Mouse (Mus musculus) adrenal gland (tissue): Measurements from ENCODE around the gene Pcyox1.
"Not testable (repeated sequence)": the region's sequence is repeated elsewhere in the genome, so short reads cannot be mapped to it uniquely, and the experiment has no call there.

Experiments
- intact Hi-C: fragments of 180-260 bp; cut with DNase I; formaldehyde crosslinking; loops from one replicate; pipeline ENCODE4 v1.15.1; 2025

Pcyox1 gene

DNA sequence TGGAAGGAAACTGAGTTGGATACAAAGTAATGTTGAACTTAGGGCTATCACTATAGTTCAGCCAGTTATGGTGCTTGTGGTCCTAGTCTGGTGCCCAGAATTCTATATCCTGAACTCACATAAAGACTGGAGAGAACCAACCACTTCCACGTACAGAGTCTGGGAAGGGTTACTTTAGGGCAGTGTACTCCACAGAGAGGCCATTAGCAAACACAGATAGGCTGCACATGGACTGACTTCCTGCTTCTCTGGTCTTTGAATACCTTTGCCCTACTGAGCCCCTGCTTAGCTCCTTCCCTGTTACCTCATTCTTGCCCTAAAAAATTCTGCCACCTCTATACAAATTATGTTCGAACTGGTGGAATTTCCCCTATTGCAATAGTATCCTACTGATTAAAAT is 3.0 kb upstream of the Pcyox1 start:
- intact Hi-C loops = no loop called here

DNA sequence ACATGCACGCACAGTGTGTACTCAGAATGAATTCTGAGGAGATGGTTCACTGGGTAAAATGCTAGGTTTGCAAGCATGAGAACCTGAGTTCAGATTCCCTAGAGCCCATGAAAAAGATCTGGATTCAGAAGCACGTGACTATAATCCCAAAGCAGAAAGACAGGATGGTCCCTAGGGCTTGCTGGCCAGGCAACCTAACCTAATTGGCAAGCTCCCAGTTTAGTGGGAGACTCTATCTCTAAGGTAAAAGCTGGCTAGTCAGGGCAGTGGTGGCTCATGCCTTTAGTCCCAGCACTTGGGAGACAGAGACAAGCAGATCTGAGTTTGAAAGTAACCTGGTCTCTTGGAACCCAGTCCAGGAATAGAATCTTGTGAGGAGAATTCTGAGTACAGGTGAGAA is 2.0 kb upstream of the Pcyox1 start:
- intact Hi-C loops = no loop called here

DNA sequence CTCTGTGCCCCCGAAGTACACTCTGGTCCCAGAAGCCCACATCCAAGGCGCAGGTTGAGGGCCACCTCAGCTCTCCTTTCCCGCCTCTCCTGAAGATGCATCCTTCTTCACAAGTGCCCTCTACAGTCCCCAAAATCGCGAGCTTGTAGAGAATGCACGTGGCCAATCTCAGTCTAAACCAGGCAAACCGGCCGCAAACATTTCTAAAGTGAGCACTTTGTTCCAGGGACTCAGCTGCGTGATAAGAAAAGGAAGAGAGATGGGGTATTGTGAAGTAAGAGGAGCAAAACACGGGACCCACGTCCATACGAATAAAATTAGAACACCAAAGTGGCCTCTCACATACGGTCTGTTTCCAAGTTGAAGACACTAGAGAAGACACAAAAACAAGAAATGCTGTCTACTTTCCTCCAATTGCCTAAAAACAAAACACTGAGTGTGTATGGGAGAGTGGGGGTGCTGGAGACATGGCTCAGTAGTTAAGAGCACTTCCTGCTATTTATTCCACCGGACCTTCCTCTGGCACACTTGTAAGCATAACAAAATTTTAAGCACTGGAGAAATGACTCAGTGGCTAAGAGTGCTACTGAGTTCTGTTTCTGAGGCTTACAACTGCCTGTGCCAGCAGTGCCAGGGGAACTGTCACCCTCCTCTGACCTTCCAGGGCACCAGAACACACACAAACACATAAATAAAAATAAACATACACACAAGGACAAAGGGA is 465 bp upstream of the Pcyox1 start:
- intact Hi-C loops = loop anchor here (2.0 kb wide), 1 partner anchor 33 kb away; the partner anchor contains the start of gene Fam136a

DNA sequence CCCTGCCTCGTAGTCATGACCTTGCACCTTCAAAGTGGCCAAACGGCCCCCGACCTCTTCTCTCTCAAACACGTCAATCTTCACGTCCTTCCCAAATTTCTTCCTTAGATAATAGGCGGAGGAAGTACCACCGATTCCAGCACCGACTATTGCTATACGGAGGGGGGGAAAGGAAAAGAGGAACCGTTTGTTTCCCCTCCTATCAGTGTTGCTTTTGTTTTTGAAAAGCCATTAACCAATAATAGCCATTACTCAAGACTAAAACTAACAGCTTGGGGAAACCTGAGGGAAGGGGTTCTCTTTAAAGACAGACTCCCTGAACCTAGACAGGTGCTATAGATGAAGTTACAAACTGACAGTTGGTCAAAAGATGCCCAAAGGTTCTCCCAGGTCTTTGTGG is 985 bp downstream of the Pcyox1 start:
- intact Hi-C loops = loop anchor here (2.0 kb wide), 1 partner anchor 31 kb away; the partner anchor contains the start of gene Fam136a

DNA sequence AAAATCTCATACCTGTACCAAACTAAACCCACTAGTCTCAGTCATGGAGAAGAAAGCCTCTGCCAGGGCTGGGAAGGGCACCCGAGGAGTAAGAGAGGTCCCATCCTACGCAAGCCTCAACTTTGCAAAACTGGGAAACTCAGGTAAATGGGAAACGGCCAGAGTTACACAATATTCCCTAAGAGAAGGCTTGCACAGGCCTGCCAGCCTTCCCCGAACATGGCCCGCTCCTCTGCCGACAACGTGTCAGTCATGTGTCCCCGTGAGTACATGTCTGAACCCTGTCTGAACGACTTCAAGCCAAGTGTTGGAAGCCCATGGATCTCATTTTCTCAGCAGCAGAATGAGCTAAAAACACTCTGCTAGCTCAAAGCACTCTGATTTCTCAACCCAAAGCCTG is 1.9 kb downstream of the Pcyox1 start:
- intact Hi-C loops = no loop called here

DNA sequence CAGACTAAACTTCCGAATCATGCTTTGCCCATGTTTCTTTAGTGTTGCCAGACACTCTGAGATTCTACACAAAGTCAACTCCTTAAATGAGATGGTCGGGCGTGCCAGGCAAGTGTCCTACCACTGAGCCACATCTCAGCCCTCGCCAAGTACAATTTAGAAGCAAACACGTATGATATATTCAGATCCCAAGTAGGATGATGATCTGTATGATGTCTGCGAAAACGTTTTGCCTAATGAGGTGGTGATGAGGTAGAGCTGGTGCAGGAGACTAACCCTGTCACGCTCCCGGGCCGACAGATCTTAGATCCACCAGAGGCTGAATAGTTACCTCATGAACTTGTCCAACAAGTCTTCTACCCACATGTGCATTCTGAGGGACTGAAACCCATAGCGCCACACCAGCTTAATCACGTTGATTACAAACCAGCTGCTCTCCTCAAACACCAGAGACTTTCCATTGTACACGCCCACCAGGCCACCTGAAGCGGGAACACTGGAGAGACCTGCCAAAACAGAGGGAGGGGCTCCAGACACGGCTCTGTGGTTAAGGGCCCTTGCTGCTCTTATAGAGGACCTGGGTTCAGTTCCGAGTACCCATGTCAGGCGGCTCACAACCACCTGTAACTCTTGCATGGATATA is 2.8 kb downstream of the Pcyox1 start:
- intact Hi-C loops = no loop called here

DNA sequence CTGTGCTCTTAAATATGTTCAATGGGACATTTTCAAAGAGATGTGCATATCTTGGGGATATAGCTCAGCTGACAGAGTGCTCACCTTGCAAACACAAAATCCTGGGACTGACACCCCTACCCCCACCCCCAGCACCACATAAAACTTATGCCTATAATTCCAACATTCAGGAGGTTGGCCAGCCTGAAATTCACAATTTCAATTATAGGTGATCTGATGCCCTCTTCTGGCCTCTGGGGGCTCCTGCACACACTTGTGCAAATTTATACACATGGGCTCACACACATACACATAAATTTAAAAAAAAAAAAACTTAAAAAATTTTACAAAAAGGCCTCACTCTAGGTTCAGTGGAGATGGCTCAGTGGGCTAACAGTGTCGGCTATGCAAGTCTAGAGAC is 3.8 kb downstream of the Pcyox1 start:
- intact Hi-C loops = no loop called here

DNA sequence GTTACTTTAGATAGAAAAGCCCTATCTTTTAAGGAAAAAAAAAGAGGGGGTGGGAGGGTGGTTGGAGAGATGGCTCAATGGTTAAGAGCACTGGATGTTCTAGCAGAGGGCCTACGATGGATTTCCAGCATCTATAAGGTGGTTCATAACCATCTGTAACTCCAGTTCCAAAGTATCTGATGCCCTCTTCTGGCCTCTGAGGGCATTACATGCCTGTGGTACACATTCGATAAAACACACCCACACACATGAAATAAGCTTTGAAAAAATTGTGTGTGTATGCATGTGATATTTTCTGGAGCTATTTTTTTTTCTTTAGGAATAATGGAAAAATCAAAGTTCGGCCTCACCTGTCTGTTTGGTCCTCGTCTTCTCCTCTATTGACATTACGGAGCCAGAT is 5.6 kb downstream of the Pcyox1 start:
- intact Hi-C loops = no loop called here

DNA sequence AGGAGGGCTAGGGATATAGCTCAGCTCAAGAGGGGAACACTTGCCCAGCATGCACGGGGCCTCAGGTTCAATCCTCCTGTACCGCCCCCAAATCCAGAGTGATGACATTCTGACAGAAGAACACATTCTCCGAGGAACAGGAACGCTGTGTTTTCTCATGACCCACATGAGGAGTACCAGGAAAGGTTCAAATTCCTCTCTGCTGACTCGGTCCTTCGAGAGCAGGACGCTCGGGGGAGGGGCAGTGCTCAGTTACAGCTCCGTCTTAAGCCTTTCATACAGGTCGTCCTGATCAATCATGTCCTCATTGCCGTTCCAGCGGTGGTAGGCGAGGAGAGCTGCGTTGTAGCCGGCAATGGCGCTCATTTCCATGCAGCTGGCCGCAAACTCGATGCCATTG is 8.5 kb downstream of the Pcyox1 start:
- intact Hi-C loops = no loop called here

DNA sequence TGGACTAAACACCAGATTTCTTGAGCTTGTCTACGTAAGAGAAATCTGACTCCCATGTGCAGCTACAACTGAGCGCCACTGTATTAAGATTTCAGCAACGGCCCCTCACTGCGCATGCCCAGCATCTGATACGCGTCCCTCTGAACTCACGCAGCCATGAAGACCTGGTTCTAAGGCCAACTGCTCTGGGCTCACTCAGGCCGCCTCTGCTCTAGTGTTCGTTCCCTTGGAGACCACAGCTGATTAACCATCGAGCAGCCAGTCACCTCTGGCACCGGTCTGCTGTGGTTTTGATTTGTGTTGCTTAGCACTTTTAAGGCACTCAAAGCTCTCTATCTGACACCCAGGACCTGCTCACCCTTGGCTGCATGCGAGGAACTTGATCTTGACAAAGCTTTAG is 9.6 kb downstream of the Pcyox1 start:
- intact Hi-C loops = no loop called here

DNA sequence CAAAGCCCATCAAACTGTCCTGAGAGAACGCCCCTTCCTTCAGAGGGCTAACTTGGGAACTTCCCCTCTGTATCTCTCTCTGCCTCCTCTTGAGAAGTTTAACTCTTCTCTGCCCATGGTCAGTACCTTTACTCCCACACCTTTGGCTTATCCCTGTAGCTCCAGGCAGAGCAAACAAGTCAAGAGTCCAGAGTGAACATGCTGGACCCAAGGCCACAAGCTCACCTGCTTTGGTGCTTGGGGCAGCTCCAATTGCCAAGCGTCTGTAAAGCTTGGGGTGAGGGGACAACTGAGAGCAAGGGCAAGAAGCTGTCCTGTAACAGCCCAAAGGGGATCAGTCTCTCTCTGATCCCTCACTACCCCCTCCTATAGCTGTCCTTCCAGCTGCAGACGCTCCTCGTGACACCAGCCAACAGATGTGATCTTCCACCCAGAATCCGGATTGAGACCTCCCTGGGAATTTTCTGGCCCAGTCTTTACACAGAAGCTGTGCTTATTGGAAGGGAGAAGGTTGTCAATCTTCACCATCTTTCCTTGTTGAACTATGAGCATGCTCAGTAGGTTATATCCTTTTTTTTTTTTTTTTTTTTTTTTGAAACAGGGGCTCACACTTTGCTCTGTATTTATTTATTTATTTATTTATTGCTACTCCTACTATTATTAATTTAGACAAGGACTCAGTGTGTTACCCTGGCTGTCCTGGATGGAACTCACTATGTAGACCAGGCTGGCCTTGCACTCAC is 11.4 kb downstream of the Pcyox1 start:
- intact Hi-C loops = no loop called here

DNA sequence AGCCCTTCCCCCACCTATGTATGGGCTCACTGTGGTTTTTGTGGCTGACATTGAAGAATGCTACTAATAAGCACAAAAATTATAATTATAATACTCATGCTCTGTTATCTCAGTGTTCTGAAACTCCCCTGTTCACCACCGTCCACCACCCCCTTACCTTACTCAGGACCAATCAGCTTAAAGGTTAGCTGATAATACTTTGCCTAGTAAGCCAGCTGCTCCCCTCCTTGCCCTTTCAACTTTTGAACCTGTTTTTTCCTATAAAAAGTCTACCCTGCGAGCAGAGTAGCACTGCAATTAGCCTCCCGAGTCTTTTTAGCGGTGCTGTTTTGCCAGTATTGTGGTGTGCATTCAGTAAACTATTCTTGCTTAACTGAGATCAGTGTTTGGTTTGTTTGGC is 12.3 kb downstream of the Pcyox1 start:
- intact Hi-C loops = no loop called here

DNA sequence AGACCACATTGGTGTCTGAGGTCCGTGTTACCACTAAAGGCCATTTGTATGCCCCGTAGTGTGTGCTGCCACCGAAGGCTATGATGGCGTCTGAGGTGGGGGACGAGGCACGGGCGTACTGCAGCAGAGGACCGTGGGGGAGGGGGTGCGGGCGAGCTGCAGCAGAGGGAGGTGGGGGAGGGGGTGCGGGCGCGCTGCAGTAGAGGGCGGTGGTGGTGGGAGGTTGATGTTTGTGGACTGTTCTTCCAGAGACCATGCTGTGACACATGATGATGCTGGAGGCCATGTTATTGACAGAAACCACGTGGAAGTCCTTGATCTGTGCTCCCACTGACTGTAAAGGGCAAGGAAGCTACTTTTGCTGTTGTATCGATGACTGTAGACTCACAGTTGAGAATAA is 13.6 kb downstream of the Pcyox1 start:
- intact Hi-C loops = no loop called here

DNA sequence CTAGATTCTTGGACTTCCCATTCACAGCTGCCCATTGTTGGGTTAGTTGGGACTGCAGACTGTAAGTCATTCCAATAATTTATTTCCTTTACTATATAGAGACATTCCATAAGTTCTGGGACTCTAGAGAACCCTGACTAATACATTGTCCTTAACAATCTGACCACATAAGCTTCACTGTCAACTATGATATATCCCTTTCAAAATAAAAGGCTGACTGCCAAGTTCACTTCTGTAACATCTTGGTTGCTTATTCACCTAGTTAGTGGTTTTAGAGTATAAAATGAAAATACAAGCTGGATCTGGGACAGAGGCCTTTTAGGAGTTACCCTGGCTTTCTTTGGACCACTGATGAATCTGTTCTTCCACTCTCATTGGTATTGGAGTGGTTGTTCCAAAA is 14.4 kb downstream of the Pcyox1 start:
- intact Hi-C loops = no loop called here

DNA sequence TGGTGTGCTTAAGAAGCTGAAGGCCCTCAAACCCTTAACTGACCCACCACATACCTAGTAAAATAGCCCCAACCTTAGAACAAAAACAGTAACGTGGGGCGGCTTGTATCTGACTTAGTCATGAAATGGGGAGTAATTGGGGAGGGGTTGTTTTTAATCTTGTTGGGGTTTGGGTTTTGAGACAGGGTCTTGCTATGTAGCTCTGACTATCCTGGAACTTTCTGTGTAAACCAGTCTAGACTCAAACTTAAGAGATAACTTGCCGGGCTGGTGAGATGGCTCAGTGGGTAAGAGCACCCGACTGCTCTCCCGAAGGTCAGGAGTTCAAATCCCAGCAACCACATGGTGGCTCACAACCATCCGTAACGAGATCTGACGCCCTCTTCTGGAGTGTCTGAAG is 16.8 kb downstream of the Pcyox1 start:
- intact Hi-C loops = not testable (repeated sequence)

DNA sequence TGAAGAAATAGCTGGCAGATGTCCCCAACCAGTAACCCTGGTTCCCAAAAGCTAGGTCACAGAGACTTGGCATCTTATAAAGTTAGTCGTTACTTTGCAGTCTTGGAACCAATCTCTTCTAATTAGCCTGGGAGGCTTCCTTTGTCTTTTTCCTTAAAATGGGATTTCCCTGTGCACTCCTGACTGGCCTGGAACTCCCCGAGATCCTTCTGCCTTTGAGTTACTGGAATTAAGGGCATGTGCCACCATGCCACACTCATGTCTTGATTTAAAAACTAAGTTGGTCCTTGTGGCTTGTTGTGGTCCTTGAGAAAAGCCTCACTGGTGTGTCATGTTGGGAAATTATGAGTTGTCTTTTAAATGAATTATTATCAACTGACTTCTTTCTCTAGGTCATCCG is 18.6 kb downstream of the Pcyox1 start:
- intact Hi-C loops = no loop called here

DNA sequence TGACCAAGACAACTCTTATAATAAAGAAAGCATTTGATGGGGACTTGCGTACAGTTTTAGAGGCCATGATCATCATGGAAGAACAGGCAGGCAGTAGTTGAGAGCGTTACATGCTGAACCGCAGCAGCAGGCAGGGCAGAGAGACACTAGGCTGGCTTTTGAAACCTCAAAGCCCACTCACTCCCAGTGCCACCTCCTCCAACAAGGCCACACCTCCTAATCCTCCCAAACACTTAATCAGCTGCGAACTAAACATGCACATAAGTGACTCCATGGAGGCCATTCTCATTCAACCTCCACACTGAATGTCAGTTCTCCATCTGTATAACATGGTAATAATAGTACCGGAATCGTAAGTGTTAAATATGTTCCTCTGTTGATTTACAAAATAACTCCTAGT is 23.4 kb downstream of the Pcyox1 start:
- intact Hi-C loops = no loop called here

DNA sequence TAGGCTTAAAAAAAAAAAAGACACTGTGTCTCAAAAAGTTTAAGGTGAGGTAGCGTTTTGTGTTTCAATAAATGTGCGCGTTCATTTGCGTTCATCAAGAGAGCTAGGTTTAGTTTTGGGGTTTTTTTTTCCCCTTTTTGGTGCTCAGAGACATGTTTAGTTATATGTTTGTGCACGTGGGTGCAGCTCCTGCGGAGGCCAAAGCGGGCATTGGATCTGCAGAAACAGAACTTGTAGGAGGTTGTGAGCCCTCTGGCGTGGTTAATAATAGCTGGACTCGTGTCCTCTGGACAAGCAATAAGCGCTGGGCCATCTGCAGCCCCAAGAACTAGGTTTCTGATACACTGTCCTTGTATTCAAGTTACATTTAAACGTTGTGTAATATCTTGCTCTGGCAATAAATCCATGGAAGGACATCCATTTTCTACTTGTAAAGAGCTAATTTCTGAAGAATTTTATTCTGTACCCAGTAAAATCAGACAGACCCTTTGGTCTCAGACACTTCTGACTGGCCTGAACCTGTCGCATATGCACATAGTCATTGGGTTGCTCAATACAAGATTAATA is 24.9 kb downstream of the Pcyox1 start:
- intact Hi-C loops = no loop called here

DNA sequence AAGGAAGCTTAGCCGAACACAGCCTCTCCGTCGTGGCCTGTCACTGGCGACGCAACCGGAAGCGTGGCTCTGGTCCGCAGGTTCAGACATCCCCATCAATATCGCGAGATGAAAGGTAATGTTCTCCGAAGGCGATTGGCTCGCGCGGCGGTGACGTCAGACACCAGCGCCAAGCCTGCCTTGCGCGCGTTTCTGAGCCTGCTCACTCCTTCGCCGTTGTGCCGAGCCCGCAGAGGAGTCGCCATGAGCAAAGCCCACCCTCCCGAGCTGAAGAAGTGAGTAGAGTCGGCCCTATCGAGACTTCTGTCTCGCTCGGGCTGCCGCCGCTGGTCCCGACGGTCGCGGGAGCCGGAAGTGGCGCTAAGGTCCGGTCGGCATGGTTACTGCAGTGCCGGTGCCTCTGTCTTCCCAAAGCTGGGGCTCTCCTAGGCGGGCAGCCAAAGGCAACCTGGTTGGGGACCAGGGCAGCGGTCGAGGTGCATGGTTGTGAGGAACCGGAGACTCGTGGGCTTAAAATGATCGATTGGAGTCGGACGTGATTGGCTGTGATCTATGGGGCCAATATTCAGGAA is 25.5 kb downstream of the Pcyox1 start:
- intact Hi-C loops = no loop called here

DNA sequence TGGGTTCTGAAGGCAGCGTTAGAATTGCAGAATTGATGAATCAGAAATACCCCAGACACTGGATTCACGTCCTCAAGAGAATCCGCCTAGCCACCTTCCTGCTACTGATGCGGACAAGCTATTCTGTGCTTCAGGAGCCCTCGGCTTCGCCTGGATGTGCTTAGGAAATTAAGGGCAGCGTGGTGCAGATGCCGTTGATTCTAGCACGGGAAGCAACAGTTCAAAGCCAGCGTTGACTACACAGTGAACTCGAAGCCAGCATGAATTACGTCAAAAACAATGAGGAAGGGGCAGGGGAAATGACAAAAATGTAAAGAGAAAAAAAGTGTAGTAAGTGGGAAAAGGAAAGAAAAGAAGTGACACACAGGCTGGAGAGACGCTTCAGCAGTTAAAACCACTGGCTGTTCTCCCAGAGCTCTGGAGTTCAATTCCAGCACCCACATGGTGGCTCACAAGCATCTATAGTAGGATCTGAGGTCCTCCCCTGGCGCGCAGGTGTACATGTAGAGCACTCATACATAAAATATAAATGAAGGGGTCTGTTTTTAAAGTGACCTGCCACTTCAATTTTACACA is 26.1 kb downstream of the Pcyox1 start, which contains the start of gene Snrpg:
Gene Snrpg (plus strand): TSS at position 541 of the 576 bp plus-strand sequence.
- intact Hi-C loops = no loop called here

DNA sequence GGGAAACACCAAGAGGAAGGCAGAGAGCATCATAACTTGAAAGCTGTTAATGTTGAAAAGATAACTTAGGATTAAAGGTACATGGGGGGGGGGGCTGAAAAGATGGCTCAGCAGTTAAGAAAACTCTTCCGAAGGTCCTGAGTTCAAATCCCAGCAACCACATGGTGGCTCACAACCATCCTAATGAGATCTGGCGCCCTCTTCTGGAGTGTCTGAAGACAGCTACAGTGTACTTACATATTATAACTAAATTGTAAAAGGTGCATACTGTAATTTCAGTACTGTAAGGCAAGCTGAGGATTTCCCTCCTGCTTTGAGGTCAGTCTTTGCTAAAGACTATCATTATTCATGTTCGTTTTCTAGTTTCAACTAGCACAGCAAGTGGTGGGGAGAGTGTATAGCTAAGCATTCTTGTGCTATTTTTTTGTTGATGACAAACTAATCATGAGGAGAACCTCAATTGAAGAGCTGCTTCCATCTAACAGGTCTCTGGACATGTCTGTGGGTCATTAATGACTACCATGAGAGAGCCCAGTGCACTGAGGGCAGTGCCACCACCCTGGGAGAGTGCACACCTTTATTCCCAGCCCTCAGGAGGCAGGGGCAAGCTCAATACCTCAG is 26.8 kb downstream of the Pcyox1 start:
- intact Hi-C loops = no loop called here
